Mouse (Mus musculus): ENCODE results near the gene Rpa1.

DNA sequence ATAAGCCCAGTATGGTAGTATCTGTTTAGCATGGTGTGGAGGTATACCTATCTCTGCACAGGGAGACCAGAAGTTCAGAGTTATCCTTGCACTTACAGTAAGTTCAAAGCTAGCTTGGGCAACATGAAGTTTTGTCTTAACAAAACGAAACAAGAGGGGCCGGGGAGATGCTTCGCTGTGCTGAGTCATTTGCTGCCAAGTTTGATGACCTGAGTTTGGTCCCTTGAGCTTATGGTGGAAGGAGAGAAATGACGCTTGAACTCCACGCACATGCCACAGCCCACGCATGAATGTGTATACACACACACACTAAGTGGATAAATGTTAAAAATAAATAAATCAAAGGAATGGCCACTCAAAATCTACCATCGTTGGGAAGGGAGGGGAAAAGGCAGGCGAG is 59.6 kb downstream of the Rpa1 start:
- TF ChIP-seq POLR2A (IDR thresholded peaks at IDR 0.05; ENCODE audit: control insufficient read depth, low read depth, low read length) (no peak), CTCF (IDR thresholded peaks at IDR 0.05; ENCODE audit: control insufficient read depth, insufficient read depth, insufficient replicate concordance, low read depth, low read length) (no peak)
